Mouse (Mus musculus): ENCODE results near the gene Fblim1. TPM values are rescaled to one million over a fixed set of nuclear protein-coding genes. Genes with fewer than 3 reads are reported as not detected.
A peak's percentile ranks its signal among the peaks of the same experiment; 100 is the strongest.

The Fblim1 gene
- total and polyA plus RNA-seq, 3 experiments = 0.07 to 1.2 (median 0.17) TPM

- H3K4me2 ChIP-seq (ENCODE audit: insufficient read depth, low read depth, poor library complexity, severe bottlenecking) = peak overlapping the region; percentile 97
- H3K9me3 ChIP-seq (replicated peaks; ENCODE audit: low read length) = no peaks in the 10 kb centered on the region
- DNase-seq (ENCODE audit: extremely low read depth) = no peak
- H3K79me2 ChIP-seq (replicated peaks; ENCODE audit: control insufficient read depth, extremely low read depth, insufficient read depth, poor library complexity, severe bottlenecking) = peaks cover 24% of the 10 kb centered on the region
- peak overlapping the region; percentile 62 for H3K9ac ChIP-seq (ENCODE audit: insufficient read depth, low read depth)
- no peaks in the 10 kb centered on the region for H3K27me3 ChIP-seq (replicated peaks)
- H3K4me3 ChIP-seq (replicated peaks in 1 of 3; ENCODE audit: low read depth in 2 of 3, low read length in 2 of 3, poor library complexity in 1 of 3) = peak overlapping the region; percentile 51 to 68 (median 57)
- TF ChIP-seq E2F4 (IDR thresholded peaks at IDR 0.05; ENCODE audit: insufficient replicate concordance, low read depth, low read length) (no peak), SIN3A (IDR thresholded peaks at IDR 0.05; ENCODE audit: low read length) (no peak), USF2 (conservative IDR thresholded peaks at IDR 0.05; ENCODE audit: low read depth, low read length) (no peak), KAT2A (IDR thresholded peaks at IDR 0.05; ENCODE audit: insufficient replicate concordance, low read length) (0 out of 2 replicates have a peak, but pooled peaks have one; percentile 3), MXI1 (IDR thresholded peaks at IDR 0.05; ENCODE audit: low read depth, low read length) (no peak), NRF1 (IDR thresholded peaks at IDR 0.05; ENCODE audit: low read depth, low read length) (no peak), CHD1 (IDR thresholded peaks at IDR 0.05; ENCODE audit: low read depth, low read length) (0 out of 2 replicates have a peak, but pooled peaks have one; percentile 78), HCFC1 (IDR thresholded peaks at IDR 0.05; ENCODE audit: low read depth, low read length) (no peak), IRF4 (IDR thresholded peaks at IDR 0.05; ENCODE audit: low read depth, low read length) (no peak), ZNF384 (IDR thresholded peaks at IDR 0.05; ENCODE audit: low read depth, low read length) (peak; percentile 54), POLR2A (IDR thresholded peaks at IDR 0.05; ENCODE audit: low read depth, low read length) (no peak), RAD21 (IDR thresholded peaks at IDR 0.05; ENCODE audit: low read depth, low read length) (no peak), MAFK (IDR thresholded peaks at IDR 0.05; ENCODE audit: insufficient replicate concordance, low read length) (no peak), CTCF (conservative IDR thresholded peaks at IDR 0.05 in 1 of 2, IDR thresholded peaks at IDR 0.05 in 1 of 2; ENCODE audit: low read depth in 2 of 2, low read length in 2 of 2) (no peak)
- H3K36me3 ChIP-seq (replicated peaks in 1 of 2; ENCODE audit: control insufficient read depth in 1 of 2, insufficient read depth in 1 of 2, low read length in 1 of 2) = no peaks in the 10 kb centered on the region
- H3K4me1 ChIP-seq (ENCODE audit: control insufficient read depth in 1 of 2, insufficient read depth in 2 of 2) = peaks cover 4 to 41% of the 10 kb centered on the region in 2 experiments; a peak in 2 of 4 replicates
- in situ Hi-C loops (cut with MboI; ENCODE audit: low pct_ligation_motif_present, low pct_unique_long_range_greater_than_20kb, low sequenced_read_pairs) = no loop called here
- dilution Hi-C loops (cut with MboI; ENCODE audit: extremely low pct_ligation_motif_present, extremely low pct_unique_long_range_greater_than_20kb, low sequenced_read_pairs) = no loop called here
- peak overlapping the region; percentile 86 for H3K27ac ChIP-seq (ENCODE audit: insufficient read depth, low read depth)
These were observed 66.6 kb downstream of the Fblim1 start for GRCm38 (mm10) chr4:141539213-141539767.

- dilution Hi-C loops (cut with MboI; ENCODE audit: extremely low pct_ligation_motif_present, extremely low pct_unique_long_range_greater_than_20kb, low sequenced_read_pairs) = no loop called here
- Histone ChIP-seq H3K4me1 (ENCODE audit: control insufficient read depth in 1 of 2, insufficient read depth in 2 of 2) (peaks cover 4 to 45% of the 10 kb centered on the region in 2 experiments; a peak in 2 of 4 replicates), H3K27ac (ENCODE audit: insufficient read depth, low read depth) (peak within 1 kb of the TSS; percentile 86), H3K4me3 (replicated peaks in 1 of 3; ENCODE audit: low read depth in 2 of 3, low read length in 2 of 3, poor library complexity in 1 of 3) (peak within 1 kb of the TSS; percentile 68 to 98 (median 87)), H3K79me2 (replicated peaks; ENCODE audit: control insufficient read depth, extremely low read depth, insufficient read depth, poor library complexity, severe bottlenecking) (peaks cover 31% of the 10 kb centered on the region), H3K9ac (ENCODE audit: insufficient read depth, low read depth) (peak within 1 kb of the TSS; percentile 86), H3K9me3 (replicated peaks; ENCODE audit: low read length) (no peaks in the 10 kb centered on the region), H3K36me3 (replicated peaks in 1 of 2; ENCODE audit: control insufficient read depth in 1 of 2, insufficient read depth in 1 of 2, low read length in 1 of 2) (no peaks in the 10 kb centered on the region), H3K4me2 (ENCODE audit: insufficient read depth, low read depth, poor library complexity, severe bottlenecking) (peak within 1 kb of the TSS; percentile 97), H3K27me3 (replicated peaks) (no peaks in the 10 kb centered on the region)
- peak; percentile 89 for DNase-seq (ENCODE audit: extremely low read depth)
- in situ Hi-C loops (cut with MboI; ENCODE audit: low pct_ligation_motif_present, low pct_unique_long_range_greater_than_20kb, low sequenced_read_pairs) = no loop called here
- no peak for TF ChIP-seq PAX5 (IDR thresholded peaks at IDR 0.05; ENCODE audit: low read length)
- TF ChIP-seq IRF4 (IDR thresholded peaks at IDR 0.05; ENCODE audit: low read depth, low read length) = peak; percentile 80
- no peak for TF ChIP-seq USF2 (conservative IDR thresholded peaks at IDR 0.05; ENCODE audit: low read depth, low read length)
- no peak for TF ChIP-seq UBTF (IDR thresholded peaks at IDR 0.05; ENCODE audit: low read depth, low read length)
- TF ChIP-seq EP300 (IDR thresholded peaks at IDR 0.05; ENCODE audit: low read length) = no peak; the same call in 1 of the 2 replicates
- TF ChIP-seq CHD2 (IDR thresholded peaks at IDR 0.05; ENCODE audit: low read length) = peak; percentile 82
- TF ChIP-seq ZNF384 (IDR thresholded peaks at IDR 0.05; ENCODE audit: low read depth, low read length) = no peak
- peak; percentile 90 for TF ChIP-seq NRF1 (IDR thresholded peaks at IDR 0.05; ENCODE audit: low read depth, low read length)
- peak; percentile 80; the same call in 1 of the 2 replicates for TF ChIP-seq MEF2A (IDR thresholded peaks at IDR 0.05; ENCODE audit: borderline replicate concordance, low read depth, low read length)
- no peak for TF ChIP-seq SMC3 (IDR thresholded peaks at IDR 0.05; ENCODE audit: low read depth, low read length)
- peak; percentile 10; the same call in 1 of the 2 replicates for TF ChIP-seq NELFE (IDR thresholded peaks at IDR 0.05; ENCODE audit: low read depth, low read length)
- peak; percentile 85 for TF ChIP-seq ELF1 (IDR thresholded peaks at IDR 0.05; ENCODE audit: low read depth, low read length)
- no peak for TF ChIP-seq JUND (conservative IDR thresholded peaks at IDR 0.05; ENCODE audit: low read depth, low read length)
- no peak for TF ChIP-seq ZKSCAN1 (IDR thresholded peaks at IDR 0.05; ENCODE audit: borderline replicate concordance, low read depth, low read length)
- TF ChIP-seq E2F4 (IDR thresholded peaks at IDR 0.05; ENCODE audit: insufficient replicate concordance, low read depth, low read length) = no peak
- no peak for TF ChIP-seq MAX (IDR thresholded peaks at IDR 0.05; ENCODE audit: low read length)
- 0 out of 2 replicates have a peak, but pooled peaks have one; percentile 55 for TF ChIP-seq TBP (conservative IDR thresholded peaks at IDR 0.05; ENCODE audit: low read depth, low read length)
- no peak for TF ChIP-seq RCOR1 (conservative IDR thresholded peaks at IDR 0.05; ENCODE audit: low read depth, low read length)
- peak; percentile 65 for TF ChIP-seq SIN3A (IDR thresholded peaks at IDR 0.05; ENCODE audit: low read length)
- no peak for TF ChIP-seq MYC (IDR thresholded peaks at IDR 0.05; ENCODE audit: low read depth, low read length)
- peak; percentile 64 for TF ChIP-seq HCFC1 (IDR thresholded peaks at IDR 0.05; ENCODE audit: low read depth, low read length)
- TF ChIP-seq CHD1 (IDR thresholded peaks at IDR 0.05; ENCODE audit: low read depth, low read length) = no peak
- no peak for TF ChIP-seq MAFK (IDR thresholded peaks at IDR 0.05; ENCODE audit: insufficient replicate concordance, low read length)
- no peak for TF ChIP-seq GABPA (IDR thresholded peaks at IDR 0.05; ENCODE audit: insufficient replicate concordance, low read depth, low read length)
These were observed 67.3 kb downstream of the Fblim1 start, which contains the start of gene Spen for GRCm38 (mm10) chr4:141538408-141539212. Spen (minus strand) TSS chr4:141538597.
